Mouse (Mus musculus) heart, postnatal 10 days (tissue): Measurements from ENCODE around the gene Herpud1. TPM values are rescaled to one million over a fixed set of nuclear protein-coding genes. Genes with fewer than 3 reads are reported as not detected.

Experiments used
- DNase-seq, 2 experiments: peaks; one replicate each; pipeline ENCODE4 v3.0.0; 2021
- intact Hi-C: fragments of 180-260 bp; cut with DNase I; formaldehyde crosslinking; loops from one replicate; pipeline ENCODE4 v1.15.1; 2025
- total RNA-seq, 2 experiments: library from RNA; stranded (reverse); gene quantifications; 2 replicates each; pipeline ENCODE4 v1.2.3; 2021

The Herpud1 gene
- total RNA-seq, result 100 to 1,000 TPM in 1 of 2 experiments, 10 to 100 TPM in 1; 80.4 to 138 TPM

- peak; percentile 98 to 99 for DNase-seq
- intact Hi-C loops, result loop anchor here (1.0 to 5.0 kb wide), 4 partner anchors 23 to 451 kb away; partner anchors contain the start of genes Ciapin1 and Coq9
Measured at GRCm38 (mm10) chr8:94386214-94387026, at the start of gene Herpud1. TSS of gene Herpud1 (plus strand) at chr8:94386438.

- intact Hi-C loops, result loop anchor here (5.0 kb wide), 1 partner anchor 245 kb away; no protein-coding TSS in a partner anchor
Measured at GRCm38 (mm10) chr8:94337559-94337958, 48.7 kb upstream of the Herpud1 start.

GRCm38 (mm10) chr8:94340796-94341195 lies 45.4 kb upstream of the Herpud1 start:
- intact Hi-C loops, result no loop called here
- DNase-seq, result no peak

More at GRCm38 (mm10) chr8:94337559-94337958, 48.7 kb upstream of the Herpud1 start:
- DNase-seq, result no peak

- DNase-seq, result no peak
- intact Hi-C loops, result loop anchor here (1.0 to 2.0 kb wide), 2 partner anchors 44 to 55 kb away; partner anchors contain the start of gene Herpud1
Measured at GRCm38 (mm10) chr8:94342691-94343090, 43.5 kb upstream of the Herpud1 start.

- DNase-seq, result peak; percentile 87 to 92
- intact Hi-C loops, result loop anchor here (1.0 to 2.0 kb wide), 2 partner anchors 44 to 54 kb away; partner anchors contain the start of gene Herpud1
Measured at GRCm38 (mm10) chr8:94343290-94343689, 42.9 kb upstream of the Herpud1 start.

GRCm38 (mm10) chr8:94343778-94344320 lies 42.4 kb upstream of the Herpud1 start:
- intact Hi-C loops, result loop anchor here (1.0 to 2.0 kb wide), 2 partner anchors 43 to 53 kb away; partner anchors contain the start of gene Herpud1
- no peak for DNase-seq

GRCm38 (mm10) chr8:94345657-94346056 lies 40.6 kb upstream of the Herpud1 start:
- no peak for DNase-seq
- intact Hi-C loops, result no loop called here

GRCm38 (mm10) chr8:94346264-94346663 lies 40.0 kb upstream of the Herpud1 start:
- DNase-seq, result no peak
- intact Hi-C loops, result no loop called here

- DNase-seq, result peak; percentile 27 to 42
- intact Hi-C loops, result no loop called here
Measured at GRCm38 (mm10) chr8:94348425-94348824, 37.8 kb upstream of the Herpud1 start.

GRCm38 (mm10) chr8:94354069-94354531 lies 32.1 kb upstream of the Herpud1 start:
- peak; percentile 21 to 30 for DNase-seq
- intact Hi-C loops, result no loop called here

- intact Hi-C loops, result no loop called here
- peak; percentile 34 to 41 for DNase-seq
Measured at GRCm38 (mm10) chr8:94354571-94354970, 31.7 kb upstream of the Herpud1 start.

GRCm38 (mm10) chr8:94357220-94357619 lies 29.0 kb upstream of the Herpud1 start:
- DNase-seq, result peak in 1 of 2 experiments; percentile 49
- intact Hi-C loops, result no loop called here

GRCm38 (mm10) chr8:94358541-94358940 lies 27.7 kb upstream of the Herpud1 start:
- intact Hi-C loops, result loop anchor here (1.0 kb wide), 1 partner anchor 29 kb away; no protein-coding TSS in a partner anchor

GRCm38 (mm10) chr8:94361774-94362431 lies 24.3 kb upstream of the Herpud1 start:
- intact Hi-C loops, result no loop called here

More at GRCm38 (mm10) chr8:94358541-94358940, 27.7 kb upstream of the Herpud1 start:
- DNase-seq, result peak; percentile 81 to 88

GRCm38 (mm10) chr8:94362607-94363239 lies 23.5 kb upstream of the Herpud1 start:
- DNase-seq, result peak; percentile 84 to 86
- intact Hi-C loops, result loop anchor here (1.0 kb wide), 1 partner anchor 25 kb away; no protein-coding TSS in a partner anchor

More at GRCm38 (mm10) chr8:94361774-94362431, 24.3 kb upstream of the Herpud1 start:
- no peak for DNase-seq

- intact Hi-C loops, result loop anchor here (1.0 kb wide), 1 partner anchor 24 kb away; no protein-coding TSS in a partner anchor
- DNase-seq, result peak; percentile 89 to 90
Measured at GRCm38 (mm10) chr8:94363288-94363688, 22.9 kb upstream of the Herpud1 start.

GRCm38 (mm10) chr8:94363906-94364305 lies 22.3 kb upstream of the Herpud1 start:
- DNase-seq, result peak; percentile 79 to 82
- intact Hi-C loops, result loop anchor here (1.0 kb wide), 1 partner anchor 23 kb away; no protein-coding TSS in a partner anchor

GRCm38 (mm10) chr8:94364686-94365312 lies 21.4 kb upstream of the Herpud1 start:
- no peak for DNase-seq
- intact Hi-C loops, result no loop called here

GRCm38 (mm10) chr8:94365410-94365981 lies 20.7 kb upstream of the Herpud1 start:
- intact Hi-C loops, result no loop called here
- peak in 1 of 2 experiments; percentile 28 for DNase-seq
